Mouse (Mus musculus) cerebellum, postnatal 14 days (tissue): ENCODE measurements at regions not wholly inside any gene's neighbourhood (a gene's known extent, or its start where the extent isn't known, plus 50 kb on each side); places are given as distances from the start of the nearest gene placed in this dataset.
"Not testable (repeated sequence)": the region's sequence is repeated elsewhere in the genome, so short reads cannot be mapped to it uniquely, and the experiment has no call there.

Experiments
- DNase-seq, 2 experiments: peaks; one replicate each; pipeline ENCODE4 v3.0.0; 2021; ENCODE audit warnings: mixed read lengths in 2 of 2

DNA sequence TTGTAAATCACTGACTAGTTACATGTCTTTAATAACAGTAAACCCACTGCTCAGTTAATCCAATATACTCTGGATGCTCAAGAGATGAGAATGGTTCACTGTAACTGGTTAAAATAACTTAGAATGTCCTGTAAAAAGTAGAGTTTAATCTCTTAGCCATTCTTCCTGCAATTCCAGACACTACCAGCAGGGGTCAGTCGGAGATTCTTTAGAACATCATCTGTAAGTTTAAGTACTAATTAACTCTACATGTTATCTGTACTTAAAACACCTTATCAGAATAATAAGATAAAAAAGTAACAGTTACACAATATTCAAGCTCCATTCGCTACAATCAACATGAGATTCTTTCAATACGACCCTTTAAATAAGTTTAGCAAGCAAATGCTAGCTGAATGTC is 58.7 kb upstream of the Olig3 start:
- peak; percentile 9 to 14 for DNase-seq

DNA sequence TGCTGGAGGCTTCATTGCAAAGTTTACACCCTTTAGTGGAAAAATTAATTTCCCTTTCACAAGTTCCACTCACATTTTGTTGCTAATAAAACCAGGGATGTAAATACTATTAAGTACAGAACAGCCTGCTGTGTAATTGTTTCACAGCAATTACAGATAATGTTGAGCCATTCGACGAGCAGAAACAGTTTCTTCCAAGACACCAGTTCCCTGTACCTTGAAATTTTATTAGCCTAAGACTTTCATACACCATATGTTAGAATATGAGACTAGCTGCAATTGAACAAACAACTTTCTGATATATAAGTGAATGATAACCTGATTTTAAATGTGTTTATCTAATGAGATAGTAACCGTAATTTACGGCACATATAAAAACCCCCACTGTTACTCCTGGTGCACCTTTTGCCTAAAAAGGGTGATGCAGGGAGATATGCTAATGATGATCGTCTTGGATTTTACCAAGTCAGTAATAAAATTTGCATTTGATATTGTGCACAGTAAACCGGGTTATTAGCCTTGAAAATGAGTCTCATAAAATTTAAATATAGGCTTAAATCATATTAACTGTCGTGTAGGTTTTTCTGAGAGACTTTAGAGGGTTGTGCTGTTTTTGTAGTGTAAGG is 60.8 kb upstream of the Olig3 start:
- DNase-seq, result no peak

DNA sequence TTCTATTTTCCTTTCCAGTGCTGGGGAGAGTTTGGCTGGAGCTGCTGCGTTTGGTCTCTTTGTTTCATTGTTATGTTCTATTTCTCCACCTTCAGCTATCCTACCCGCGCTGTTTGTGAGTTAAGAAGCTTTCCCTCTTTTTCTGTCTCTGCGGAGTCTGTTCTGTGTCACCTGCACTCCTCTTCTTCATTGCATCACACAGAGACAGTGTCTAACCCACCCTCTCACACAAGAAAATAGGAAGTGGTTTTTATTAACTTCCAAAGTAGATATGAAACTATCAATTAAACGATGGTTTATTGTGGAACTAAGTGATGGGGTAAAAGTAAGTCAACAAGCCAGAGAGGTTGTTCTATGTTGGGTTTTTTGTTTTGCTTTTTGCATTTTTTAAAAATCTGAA is 64.9 kb upstream of the Olig3 start:
- DNase-seq, result no peak

DNA sequence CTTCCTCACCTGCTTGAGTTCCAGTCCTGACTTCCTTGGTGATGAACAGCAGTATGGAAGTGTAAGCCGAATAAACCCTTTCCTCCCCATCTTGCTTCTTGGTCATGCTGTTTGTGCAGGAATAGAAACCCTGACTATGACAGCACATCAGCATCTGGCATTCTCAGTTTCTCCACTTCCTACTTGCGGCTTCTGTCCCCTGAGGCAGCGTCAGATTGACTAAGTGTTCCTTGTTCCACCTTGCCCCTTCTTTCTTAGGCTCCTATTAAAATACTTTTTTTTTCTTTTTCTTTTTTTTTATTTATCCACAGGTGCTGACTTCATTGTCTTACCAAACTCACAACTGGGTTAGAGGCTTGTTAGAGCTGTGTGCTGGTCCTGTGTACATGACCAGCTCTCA is 65.3 kb upstream of the Olig3 start:
- DNase-seq, result not testable (repeated sequence)

DNA sequence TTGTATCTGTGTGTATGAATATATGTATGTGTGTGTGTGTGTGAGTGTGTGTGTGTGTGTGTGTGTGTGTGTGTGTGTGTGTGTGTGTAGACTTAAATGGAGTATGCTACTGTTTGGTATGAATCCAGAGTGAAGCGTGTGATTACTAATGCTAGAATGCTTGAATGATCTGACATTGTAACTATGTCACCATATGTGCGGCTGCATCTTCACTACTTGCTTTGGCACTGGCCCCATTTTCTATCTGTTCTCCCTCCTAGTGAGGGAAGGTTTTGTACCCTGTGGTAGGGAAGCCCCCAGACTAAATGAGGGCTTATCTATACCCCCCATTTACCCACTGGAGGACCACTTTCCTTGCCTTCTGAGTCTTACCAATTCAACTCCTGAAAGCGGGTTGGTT is 74.2 kb upstream of the Olig3 start:
- DNase-seq, result peak; percentile 5 to 24

DNA sequence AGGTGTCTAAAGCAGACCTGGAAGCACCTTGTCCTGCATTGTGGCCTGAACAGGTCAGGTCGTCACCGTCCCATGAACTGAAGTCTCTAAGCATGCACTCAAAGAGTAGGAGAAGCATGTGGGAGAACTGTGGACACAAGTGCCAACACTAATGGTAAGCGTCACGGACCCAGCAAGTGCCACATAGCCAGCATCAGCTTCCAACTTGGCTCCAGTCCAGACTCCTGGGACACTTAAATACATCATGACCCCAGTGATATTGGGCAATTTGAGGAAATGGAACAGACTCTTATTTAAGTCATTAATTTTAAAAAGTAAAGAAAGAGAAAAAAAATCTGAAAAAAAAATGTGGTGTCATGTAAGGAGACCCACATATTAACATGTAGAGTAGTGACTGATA is 75.3 kb upstream of the Olig3 start:
- peak; percentile 26 to 31 for DNase-seq

DNA sequence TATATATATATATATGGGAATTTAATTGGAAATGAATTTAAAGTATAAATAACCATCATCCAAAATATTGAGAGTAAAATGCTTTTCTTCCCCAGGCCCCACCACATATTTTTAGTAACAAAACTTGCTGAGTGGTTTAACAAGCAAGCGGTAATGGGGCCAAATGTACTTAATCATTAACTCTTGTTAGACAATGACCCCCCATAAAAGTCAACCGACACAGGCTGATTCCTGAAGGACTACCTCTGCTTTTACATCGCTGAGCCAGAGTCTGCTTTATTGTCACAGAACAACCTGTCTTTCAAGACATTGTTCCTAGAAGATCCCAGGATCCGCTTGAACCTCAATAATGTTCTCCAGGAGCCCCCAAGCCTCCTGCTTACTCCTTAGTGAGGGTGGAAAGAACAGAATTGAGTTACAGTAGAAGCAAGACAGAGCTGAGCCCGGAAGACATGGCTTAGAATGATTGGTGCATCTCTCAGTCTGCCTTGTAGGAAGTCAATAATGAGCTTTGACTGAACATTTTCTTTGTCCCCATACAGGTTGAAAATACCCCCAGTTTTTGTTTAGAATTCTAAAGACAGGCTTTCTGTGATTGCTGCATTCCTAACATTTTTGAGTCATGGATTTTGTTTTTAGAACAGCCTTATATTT is 78.0 kb upstream of the Olig3 start:
- DNase-seq, result no peak

DNA sequence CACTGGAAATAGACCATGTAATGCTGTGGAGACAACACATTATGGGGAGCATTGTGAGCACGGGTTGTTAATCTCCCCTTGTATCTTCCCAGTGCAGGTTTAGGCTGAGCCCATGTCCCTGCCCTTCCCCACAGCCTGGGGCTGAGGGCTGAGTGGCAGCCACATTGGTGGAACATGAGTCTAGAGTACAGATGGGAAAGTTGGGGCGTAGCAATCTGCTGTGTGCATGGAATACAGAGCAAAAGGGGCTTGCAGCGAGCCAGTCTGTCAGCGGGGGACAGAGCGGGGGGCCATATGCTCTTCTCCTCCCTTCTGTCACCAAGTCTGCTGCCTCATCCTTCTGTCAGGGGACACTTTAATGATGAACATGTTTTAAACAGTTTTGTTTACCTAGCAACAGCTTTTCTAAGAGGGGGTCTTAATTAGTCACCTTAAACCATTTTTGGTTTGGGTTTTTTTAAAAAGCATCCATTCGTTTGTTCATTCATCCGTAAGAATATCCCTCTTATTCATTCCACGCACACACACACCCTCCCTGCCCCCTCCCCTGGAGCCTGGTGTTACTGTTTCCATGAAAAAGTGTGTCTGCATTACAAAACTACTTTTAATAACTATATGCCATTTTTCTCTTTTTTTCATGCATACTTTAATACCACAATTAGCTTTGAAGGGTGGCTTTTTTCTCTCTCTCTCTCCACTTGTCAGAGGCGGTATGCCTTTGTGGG is 79.1 kb upstream of the Olig3 start:
- peak; percentile 70 to 80 for DNase-seq

DNA sequence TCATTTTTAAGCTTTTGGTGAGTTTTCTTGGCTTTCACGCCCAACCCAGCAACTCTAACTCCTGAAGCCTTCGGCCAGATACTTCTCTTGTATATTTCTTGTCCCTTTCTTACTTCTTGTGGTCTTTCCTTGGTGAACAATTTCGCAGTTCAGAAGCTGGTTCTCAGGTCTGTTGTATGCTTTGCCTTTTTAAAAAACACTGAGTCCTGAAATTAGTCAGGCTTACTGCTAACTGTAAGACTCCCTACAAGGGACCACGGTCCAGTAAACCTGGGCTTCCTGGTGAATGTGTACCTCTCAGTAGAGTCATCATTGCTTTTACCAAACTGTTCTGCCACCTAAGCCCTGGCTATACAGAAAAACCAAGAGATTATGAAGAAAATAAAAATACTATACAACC is 81.3 kb upstream of the Olig3 start:
- no peak for DNase-seq

DNA sequence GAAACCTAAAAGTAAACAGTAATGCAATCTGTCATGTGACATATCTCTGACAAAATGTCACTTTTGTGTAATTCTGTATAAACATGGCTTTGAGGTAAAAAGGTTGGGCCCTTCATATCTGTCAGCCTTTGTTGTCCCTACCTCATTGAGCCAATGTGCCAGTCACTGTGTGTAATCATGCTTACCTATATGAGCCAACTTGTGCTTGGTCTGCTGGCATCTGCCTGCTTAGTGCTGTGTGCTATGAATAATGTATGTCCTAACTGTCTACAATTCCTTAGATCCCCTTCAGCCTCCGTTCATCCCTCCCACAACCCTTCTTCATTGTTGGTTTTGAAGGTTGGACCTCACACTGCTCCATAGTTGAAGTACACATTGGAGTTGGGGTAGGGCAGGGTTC is 86.9 kb upstream of the Olig3 start:
- no peak for DNase-seq

DNA sequence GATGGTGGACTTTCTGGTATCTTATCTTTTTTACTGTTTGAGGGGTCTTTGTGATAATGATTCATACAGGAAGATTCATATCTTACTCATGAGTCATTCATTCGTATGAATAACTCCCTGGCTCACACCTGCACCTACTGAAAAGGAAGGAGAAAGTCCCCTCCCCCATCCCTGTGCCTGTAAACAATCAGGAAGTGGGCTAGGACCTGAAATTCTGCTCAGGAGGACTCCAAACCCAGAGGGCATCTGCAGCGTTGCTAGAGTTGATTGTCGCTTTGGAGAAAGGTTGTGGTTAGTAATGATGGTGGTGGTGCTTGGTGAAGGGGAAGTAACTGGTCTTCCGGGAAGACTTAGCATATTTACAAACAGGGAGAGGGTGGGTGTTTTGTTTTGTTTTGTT is 88.3 kb upstream of the Olig3 start:
- DNase-seq, result no peak

DNA sequence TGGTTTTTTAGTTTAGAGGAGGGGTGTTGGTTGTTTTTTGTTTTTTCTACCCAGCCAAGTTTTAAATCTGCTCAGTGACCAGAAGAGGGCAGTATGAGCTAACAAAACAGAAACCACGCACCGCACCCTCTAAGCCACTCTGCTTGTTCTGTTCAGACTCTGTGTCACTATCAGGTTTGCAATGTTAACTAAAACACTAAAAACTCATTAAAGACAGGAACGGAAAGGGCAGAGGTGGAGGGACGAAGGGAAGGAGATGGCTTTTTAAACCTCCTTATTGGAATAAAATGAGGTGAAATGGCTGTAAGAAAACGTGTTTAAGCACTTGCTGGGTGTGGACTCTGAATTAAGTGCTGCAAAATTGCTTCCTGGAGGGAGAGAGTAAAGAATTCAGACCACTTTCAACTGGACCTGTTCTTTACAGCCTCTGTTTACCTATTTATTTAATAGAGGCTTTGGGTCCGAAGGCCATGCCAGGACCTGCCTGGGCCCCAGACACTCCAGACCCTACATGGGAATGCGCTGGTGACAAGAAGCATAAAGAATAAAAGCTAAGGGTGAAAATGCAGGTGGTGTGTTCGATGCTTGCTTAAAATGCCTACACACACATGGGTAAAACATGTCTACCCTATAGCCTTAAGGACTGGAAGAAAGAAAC is 116.1 kb upstream of the Olig3 start:
- peak; percentile 58 to 67 for DNase-seq

DNA sequence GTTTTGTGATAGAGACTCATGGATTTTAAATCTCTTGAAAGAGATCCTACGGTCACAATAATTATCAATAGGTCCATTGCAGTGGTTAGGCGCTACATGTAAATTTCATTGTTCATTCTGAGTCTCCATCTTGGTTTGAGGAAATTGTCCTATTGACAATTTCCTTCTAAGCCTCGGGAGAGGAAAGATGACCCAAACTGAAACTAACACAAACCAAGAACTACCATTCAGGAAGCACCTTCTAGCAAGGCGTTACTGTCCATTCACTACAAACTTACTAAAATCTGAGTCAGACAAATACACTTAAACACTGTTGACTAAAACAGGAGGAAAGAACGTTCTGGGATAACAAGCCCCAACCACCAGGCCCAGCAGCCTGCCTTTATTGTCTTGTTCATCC is 140.1 kb upstream of the Olig3 start:
- no peak for DNase-seq

DNA sequence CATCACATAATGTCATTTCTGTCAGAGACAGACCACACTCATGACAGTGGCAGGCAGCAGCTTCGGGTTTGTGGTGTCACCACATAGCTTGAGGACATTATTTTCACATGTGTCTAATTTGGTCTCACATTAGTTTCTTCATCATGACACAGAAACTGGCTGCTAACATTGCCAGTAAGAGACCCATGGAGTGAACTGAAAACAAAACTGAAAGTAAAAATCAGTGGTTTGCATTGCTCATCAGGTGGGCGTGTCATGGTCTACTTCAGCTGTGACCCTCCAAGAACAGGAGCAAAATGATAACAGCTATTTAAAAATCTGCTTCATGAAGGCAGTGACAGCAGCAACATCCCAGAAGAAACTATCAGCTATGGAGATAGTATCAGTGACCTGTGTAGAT is 146.6 kb upstream of the Olig3 start:
- DNase-seq, result no peak

DNA sequence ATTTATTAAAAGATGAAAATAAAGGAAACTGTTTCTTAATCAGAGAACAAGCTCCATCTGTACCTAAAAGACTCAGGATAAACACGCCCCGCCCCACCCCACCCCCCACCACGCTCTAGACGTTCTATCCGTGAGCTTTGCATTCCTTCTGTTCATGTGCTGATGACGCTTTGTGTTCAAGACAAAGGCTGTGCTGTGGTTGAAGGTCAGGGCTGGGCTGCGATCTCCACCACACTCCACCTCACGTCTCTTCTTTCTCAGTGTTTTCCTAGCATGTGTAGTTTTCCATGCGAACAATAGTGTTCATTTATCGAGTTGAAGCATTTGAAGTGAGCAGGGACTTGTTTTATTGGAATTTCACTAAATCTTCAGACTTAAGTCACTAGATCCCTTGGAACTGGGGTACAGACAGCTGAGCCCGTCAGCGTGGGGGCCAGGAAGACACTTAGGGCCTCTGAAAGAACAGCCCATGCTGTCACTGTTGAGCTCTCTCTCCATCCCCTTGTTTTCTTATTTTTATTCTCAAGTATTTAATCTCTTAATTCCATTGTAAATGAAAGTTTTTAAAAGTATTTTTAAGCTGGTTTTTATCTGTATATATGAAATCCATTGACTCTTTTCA is 148.1 kb upstream of the Olig3 start:
- no peak for DNase-seq

DNA sequence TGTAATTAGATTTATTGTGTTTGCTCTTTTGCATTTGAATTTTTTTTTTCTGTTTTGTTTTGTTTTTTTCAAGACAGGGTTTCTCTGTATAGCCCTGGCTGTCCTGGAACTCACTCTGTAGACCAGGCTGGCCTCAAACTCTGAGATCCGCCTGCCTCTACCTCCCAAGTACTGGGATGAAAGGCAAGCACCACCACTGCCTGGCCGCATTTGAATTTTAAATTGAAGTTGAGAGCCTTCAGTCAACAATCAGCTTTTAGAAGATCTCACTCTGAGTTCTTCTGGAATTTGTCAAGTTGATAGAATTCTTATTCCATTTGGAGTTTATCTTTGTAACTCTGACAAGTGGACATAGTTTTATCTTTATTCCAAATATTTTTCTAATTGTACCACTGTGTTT is 148.8 kb upstream of the Olig3 start:
- no peak for DNase-seq

DNA sequence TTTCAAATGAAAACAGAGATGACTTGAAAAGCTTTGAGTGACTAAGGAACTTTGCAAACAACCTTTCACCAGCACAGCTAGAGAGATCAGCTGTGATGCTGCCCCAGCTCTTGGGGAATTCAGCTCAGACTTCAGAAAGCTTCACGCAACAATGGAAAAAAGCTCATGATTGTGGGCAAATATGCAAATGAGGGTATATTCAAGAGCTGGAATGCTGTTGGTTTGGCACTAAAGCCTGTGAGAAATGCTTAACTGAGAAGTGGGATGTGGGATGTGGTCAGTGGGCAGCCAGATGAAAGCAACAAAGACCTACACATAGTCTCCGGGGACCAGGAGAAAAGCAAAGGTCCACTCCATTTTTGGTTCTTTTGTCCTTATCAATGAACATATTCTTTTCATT is 156.0 kb upstream of the Olig3 start:
- DNase-seq, result no peak

DNA sequence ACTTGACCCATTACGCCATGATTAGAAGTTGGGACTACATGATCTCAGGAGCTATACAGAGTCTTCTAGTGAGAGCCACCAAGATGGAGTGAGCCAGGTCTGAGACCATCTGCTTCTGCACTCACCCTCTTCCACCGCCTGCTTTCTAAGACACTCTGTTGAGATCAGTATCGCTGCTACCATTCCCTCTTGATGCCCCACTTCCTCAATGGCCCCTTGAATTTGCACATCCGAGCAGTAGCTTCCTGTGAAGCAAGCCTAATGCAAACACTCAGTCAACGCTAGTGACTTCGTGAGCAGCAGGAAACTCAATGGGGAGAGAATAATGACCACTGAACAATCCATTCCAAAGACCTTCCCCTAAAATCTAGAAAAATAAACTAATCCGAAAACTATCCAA is 160.7 kb upstream of the Olig3 start:
- no peak for DNase-seq

DNA sequence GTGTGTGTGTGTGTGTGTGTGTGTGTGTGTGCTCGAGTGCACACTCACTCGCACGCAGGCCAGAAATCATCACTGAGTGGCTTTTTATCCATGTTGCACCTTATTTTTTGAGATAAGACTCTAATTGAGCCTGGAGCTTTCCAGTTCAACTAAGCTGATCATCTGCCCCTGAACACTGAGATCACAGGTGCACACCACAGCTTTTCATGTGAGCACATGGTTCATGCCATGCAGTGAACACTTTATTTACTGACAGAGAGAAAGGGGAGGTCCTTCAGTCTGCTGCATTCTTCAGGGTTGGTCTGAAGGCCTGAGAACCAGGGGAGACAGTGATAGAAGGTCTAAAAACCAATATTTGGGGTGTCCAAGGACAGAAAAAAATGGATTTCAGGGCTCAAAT is 161.7 kb upstream of the Olig3 start:
- DNase-seq, result no peak

DNA sequence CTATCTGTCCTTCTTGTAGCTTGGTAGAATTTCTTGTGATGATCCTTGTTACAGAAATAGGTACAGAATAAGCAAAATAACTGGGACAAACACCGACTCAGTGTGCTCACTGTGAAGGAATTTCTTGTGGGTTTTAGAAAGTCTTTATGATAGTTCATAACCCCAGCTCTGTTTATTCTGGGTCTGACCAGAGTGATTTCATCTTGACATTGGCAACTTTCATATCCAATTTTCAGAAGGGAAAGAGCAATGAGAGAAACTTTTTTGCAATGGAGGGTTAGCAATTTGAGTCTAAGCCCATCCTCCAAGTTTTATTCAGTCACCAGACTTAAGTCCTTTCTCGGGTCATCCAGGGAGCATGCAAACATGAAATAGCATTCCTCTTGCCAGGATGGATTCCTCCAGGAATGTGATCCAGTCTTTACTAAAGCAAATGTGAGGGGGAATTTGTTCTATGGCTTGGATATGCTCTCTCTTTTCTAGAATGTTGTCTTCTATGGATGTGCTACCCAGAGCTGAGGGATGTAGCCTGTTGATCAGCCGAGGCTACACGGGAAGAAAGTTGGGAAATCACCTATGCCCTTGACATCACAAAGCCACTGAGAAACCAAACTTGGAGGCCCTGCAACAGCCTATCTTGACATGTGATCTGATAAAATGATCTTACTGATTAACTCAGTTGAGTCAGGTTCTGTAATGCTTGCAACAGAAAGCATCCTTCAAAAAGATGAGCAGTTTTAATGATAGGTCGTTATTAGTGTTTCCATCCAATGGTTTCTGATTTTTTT is 163.2 kb upstream of the Olig3 start:
- no peak for DNase-seq

DNA sequence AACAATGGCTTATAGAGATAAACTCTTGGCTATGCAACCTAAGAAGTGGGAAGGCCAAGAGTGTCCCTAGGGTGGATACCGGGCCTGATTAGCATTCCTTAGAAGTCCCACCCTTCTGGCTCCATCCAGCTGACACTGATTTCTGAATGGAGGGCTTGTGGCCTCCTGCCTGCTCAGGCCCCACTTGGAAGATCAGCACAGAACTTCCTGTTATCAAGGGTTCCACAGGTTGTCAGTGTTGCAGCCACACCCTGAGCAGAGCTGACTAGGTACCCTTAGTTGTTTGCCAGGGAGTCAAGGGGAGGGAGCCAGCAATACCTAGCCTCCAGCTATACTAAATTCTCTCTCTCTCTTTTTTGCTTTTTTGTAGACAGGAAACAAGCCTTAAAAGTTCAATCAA is 164.1 kb upstream of the Olig3 start:
- no peak for DNase-seq

DNA sequence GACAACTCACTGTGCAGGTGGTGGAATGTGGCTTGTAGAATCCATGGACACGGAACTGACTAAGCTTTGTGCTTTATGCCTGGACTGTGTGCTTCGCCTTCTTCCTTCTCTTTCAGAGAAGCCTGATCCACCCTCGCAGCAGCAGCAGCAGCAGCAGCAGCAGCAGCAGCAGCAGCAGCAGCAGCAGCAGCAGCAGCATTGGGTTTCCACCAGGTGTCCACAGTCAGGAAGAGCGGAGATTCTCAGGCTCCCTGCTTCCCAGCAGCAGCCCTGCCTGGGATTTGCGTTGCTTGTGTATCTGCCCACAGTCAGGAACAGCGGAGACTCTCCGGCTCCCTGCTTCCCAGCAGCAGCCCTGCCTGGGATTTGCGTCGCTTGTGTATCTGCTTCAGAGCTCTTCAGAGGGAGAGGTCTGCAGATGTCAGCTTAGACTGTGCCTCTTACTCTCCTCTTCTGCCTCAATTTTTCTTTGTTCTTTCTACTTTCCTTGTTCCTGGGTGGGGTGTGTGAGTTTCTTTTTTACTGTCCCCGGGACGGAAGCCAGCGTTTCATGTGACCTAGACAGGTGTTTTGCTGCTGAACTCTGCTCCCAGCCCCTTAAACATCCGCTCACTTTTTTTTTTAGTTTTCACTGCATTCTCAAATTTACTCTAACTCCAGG is 168.1 kb upstream of the Olig3 start:
- no peak for DNase-seq
